Mouse (Mus musculus) liver, embryonic 18 days (tissue): Measurements from ENCODE around the gene Ydjc. TPM values are rescaled to one million over a fixed set of nuclear protein-coding genes. Genes with fewer than 3 reads are reported as not detected.

Experiments used
- polyA plus RNA-seq: library from polyadenylated mRNA; depleted of rRNA; stranded (reverse); fragments of >200 nt; gene quantifications from 2 replicates; pipeline ENCODE4 v1.2.3, GENCODE M21; 2012; rRNA removed

Ydjc gene
- 4.9 TPM in 2 replicates for polyA plus RNA-seq

DNA sequence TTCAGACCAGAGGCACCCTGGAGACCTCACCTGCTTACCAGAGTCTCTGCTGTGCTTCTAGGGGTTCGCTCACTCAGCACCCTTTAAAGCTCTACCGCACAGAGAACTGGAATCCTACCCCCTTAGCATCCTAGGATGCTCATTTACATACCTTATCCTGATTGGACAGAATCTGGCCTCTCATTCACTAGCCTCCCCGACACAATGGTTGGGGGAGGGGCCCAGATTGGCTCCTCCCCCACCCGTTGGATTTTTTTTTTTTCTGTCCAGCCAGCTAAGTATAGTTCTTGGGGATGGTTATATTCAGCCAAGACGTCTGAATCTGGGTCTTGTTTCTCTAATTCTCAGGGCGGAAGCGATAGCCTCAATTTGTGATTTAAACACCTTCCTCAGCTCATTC lies at the start of gene Ydjc:
Gene Ydjc (plus strand): TSS at position 283 of the 400 bp plus-strand sequence.

DNA sequence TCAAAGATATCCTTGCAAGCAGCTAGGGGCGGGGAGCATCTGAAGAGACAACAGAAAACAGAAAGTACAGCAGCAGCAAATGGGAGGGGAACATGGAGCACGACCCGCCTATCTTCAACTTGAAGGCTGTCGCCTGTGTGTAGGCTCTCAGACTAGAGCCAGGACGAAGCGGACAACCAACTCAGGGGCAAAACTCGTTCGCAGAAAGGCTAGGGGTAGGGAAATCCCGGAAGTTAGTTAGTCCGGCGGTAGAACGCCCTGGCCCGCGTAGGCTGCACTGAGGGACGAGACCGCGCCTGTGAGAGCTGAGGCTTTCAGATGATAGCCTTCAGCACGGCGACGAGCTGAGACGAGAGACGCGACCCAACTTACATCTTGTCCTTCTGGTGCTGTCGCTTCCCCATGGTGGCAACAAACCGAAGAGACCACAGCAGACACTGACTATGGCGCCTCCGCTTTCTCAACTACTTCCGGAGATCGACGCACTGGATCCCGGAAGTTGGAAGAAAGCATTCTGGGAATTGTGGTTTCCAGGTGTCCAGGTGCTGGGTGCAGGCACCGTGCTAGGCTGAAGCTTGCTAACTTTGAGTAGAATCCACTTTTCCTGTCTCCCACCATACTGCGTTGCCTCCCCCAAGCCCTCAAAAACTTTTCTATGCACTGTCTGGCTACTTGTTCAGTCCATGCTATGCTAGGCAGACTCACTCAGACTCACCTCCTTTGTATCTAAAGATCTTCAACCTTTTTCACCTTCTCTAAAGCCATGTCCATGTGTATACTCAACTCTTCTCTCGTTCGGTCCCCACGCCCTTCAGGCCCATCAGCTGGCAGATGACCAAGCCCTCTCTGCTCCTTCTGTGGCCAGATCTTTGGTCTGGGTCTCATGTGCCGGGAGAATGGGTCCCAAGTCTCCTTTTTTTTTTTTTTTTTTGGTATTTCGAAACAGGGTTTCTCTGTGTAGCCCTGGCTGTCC lies 33.4 kb upstream of the Ydjc start, which contains the start of gene Ppil2:
Gene Ppil2 (minus strand): TSS at position 487 of the 973 bp plus-strand sequence.

DNA sequence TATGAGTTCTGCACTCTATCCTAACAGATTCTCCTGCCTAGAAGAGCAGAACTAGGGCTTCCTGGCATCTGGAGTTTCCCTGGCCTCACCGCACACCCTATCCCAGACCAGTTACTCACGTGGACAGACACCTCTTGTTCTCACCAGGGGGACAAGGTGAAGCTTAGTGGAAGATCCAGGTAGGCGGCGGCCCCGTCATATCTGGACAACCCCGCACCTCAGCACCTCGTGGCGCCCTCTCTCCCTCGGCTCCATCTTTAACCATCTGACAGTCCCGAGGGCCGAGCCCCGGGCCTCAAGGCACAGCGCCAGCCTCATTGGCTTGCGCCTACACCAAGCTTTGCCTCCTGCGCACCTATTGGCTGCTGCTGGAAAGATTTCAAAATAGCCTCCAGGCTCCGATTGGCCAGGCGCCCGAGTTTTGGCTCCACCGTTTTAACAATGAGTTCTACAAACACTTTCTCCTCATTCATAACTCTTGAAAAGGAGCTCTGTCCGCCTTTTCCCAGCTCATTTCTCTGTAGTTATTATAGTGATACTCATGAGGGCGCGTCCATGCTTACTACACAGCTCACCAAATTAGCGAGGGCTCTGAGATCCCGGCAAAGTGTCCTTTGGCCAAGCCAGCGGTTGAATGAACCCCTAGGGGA lies 19.4 kb upstream of the Ydjc start, which contains the start of gene 2610318N02Rik:
Gene 2610318N02Rik (minus strand): TSS at position 297 of the 650 bp plus-strand sequence.

GRCm38 (mm10) chr16:17132089-17132905 lies 12.1 kb upstream of the Ydjc start, which contains the start of gene Sdf2l1:
Gene Sdf2l1 (minus strand): TSS chr16:17132383.

GRCm38 (mm10) chr16:17146772-17147235 lies 2.4 kb downstream of the Ydjc start, which contains the start of gene Ccdc116:
Gene Ccdc116 (minus strand): TSS chr16:17147229.

DNA sequence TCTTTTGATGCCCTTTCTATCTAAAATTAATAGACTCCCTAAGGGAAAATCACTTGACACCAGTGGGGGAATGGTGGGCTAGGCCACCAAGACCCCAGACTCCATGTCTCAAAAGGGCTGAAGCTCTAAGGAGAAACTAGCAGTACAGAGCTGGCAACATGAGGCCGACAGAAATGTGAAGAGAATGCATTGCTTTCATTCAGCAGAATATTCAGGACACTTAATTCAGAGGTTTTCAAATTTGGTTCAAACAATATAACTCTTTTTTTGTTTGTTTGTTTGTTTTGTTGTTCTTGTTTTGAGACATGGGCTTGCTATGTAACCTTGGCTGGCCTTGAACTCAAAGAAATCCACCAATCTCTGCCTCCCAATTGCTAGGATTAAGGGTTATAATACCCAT lies 58.1 kb downstream of the Ydjc start, which contains the start of gene Ube2l3:
Gene Ube2l3 (minus strand): TSS at position 101 of the 400 bp plus-strand sequence.

GRCm38 (mm10) chr16:17208389-17209361 lies 64.3 kb downstream of the Ydjc start, which contains the start of gene Rimbp3:
Gene Rimbp3 (plus strand): TSS chr16:17208603.

Other genes with a start within 250 kb of the Ydjc start
- 6.0 and 6.5 TPM in 2 replicates for gene Ppm1f, start 248.2 kb upstream of the Ydjc start, polyA plus RNA-seq
- gene Mapk1, start 161.2 kb upstream of the Ydjc start, polyA plus RNA-seq: 49.7 and 50.9 TPM in 2 replicates
- 0.44 and 0.48 TPM in 2 replicates for gene Ypel1, start 74.9 kb upstream of the Ydjc start, polyA plus RNA-seq
- 32.1 and 32.4 TPM in 2 replicates for gene Ppil2, start 33.4 kb upstream of the Ydjc start, polyA plus RNA-seq
- 9.0 TPM in 2 replicates for gene 2610318N02Rik, start 19.5 kb upstream of the Ydjc start, polyA plus RNA-seq
- 23.5 and 25.2 TPM in 2 replicates for gene Sdf2l1, start 12.2 kb upstream of the Ydjc start, polyA plus RNA-seq
- gene Ccdc116, start 2.6 kb downstream of the Ydjc start, polyA plus RNA-seq: 0.60 and 0.75 TPM in 2 replicates
- 43.2 and 49.9 TPM in 2 replicates for gene Ube2l3, start 58.0 kb downstream of the Ydjc start, polyA plus RNA-seq
- gene Rimbp3, start 64.0 kb downstream of the Ydjc start, polyA plus RNA-seq: 0.02 TPM in 2 replicates
- 1.5 and 1.9 TPM in 2 replicates for gene Hic2, start 89.0 kb downstream of the Ydjc start, polyA plus RNA-seq
- gene Tmem191c, start 131.5 kb downstream of the Ydjc start, polyA plus RNA-seq: 3.2 TPM in 2 replicates
- gene Serpind1, start 186.8 kb downstream of the Ydjc start, polyA plus RNA-seq: 233 and 244 TPM in 2 replicates